Mouse (Mus musculus) yolk sac, embryonic 10.5 days (tissue): ENCODE measurements around the gene Gjd3.

Experiments
- DNase-seq: peaks from one replicate; pipeline ENCODE4 v3.0.0-alpha.2; 2017; ENCODE audit warnings: low spot score

The Gjd3 gene

DNA sequence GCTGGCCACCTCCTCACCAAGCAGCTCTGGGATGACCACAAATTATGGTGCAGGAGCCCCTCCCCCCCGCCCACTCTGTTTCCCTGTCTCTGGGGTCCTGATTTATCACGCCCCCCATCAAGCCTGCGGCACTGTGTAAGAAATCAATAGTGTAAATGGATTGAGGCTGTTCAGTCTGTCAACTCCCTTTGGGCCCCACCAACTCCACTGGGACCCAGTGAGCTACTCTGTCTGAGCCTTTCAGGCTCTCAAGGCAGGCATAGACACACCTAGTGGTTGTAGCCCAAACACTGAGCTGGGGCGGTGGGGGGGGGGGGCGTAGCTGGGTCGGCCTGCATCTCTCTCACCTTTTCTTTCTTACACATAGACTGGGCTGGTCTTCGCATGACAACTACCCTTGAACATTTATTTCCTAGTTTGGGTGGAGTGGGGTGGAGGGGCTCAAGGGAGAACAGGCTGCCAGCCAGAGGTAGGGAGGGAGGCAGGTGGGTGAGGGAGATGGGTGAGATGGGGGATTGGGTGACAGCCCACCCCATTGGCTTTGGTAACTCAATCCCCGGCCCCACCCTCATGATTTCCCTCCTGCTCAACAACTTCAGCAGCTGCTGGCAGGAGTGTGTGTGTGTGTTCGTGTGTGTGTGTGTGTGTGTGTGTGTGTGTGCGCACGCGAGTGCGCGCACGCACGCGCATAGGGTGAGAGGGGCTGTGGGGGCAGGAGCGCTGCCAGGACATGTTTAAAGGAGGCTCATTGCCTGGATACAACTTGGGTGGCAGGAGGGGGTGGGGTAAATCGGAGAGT, 50.3 kb downstream of the Gjd3 start:
- DNase-seq: no peak
